Mouse (Mus musculus) kidney, embryonic 16.5 days (tissue): Measurements from ENCODE around the gene Trpt1. TPM values are rescaled to one million over a fixed set of nuclear protein-coding genes. Genes with fewer than 3 reads are reported as not detected.

Experiments
- ATAC-seq: fragments of 200-750 bp; cut with Nextera tagmentation; 2 replicates; pipeline ENCODE4 v1.8.0; 2017; ENCODE audit warnings: moderate TSS enrichment; ENCODE audit not compliant: low FRiP score, low TSS enrichment
- H3K27ac ChIP-seq: fragments of 300-500 bp; sonication (generic); 2 replicates; pipeline ENCODE4 v1.5.1; 2014; ENCODE audit warnings: low read length
- H3K27me3 ChIP-seq: fragments of 300-500 bp; sonication (generic); 2 replicates; pipeline ENCODE4 v1.6.1; 2014; ENCODE audit warnings: low read length, control low read depth, mixed read lengths; ENCODE audit not compliant: insufficient read depth
- H3K36me3 ChIP-seq: fragments of 300-500 bp; sonication (generic); 2 replicates; pipeline ENCODE4 v1.6.1; 2014; ENCODE audit warnings: low read length, control low read depth, mixed read lengths; ENCODE audit not compliant: insufficient read depth
- H3K4me1 ChIP-seq: fragments of 300-500 bp; sonication (generic); 2 replicates; pipeline ENCODE4 v1.6.1; 2014; ENCODE audit warnings: low read length, control low read depth, mixed read lengths; ENCODE audit not compliant: insufficient read depth
- H3K4me2 ChIP-seq: fragments of 300-500 bp; sonication (generic); replicated peaks from 2 replicates; pipeline ENCODE4 v1.6.1; 2014; ENCODE audit warnings: low read depth, low read length
- H3K4me3 ChIP-seq: fragments of 300-500 bp; sonication (generic); 2 replicates; pipeline ENCODE4 v1.5.1; 2014; ENCODE audit warnings: mild to moderate bottlenecking, low read length
- H3K9ac ChIP-seq: fragments of 300-500 bp; sonication (generic); replicated peaks from 2 replicates; pipeline ENCODE4 v1.6.1; 2014; ENCODE audit warnings: low read length
- H3K9me3 ChIP-seq: fragments of 300-500 bp; sonication (generic); 2 replicates; pipeline ENCODE4 v1.6.1; 2016; ENCODE audit warnings: low read length, control low read depth
- WGBS: fragments of 180-500 bp; shearing (Covaris S2); extraction: QIAGEN DNeasy Blood & Tissue Kit; methylation state at CpG from one replicate; pipeline ENCODE4 v1.1.7; 2014; 5-methylcytosine and 5-hydroxymethylcytosine counted together
- polyA plus RNA-seq: library from polyadenylated mRNA; unstranded; fragments of >200 nt; fragmentation: Nextera tagmentation; extraction: Ambion mirVana; gene quantifications from 2 replicates; pipeline ENCODE4 v1.2.1, GENCODE M21; 2015

Gene Trpt1
- polyA plus RNA-seq, 1 experiment from 2014 or later = 13.1 TPM

DNA sequence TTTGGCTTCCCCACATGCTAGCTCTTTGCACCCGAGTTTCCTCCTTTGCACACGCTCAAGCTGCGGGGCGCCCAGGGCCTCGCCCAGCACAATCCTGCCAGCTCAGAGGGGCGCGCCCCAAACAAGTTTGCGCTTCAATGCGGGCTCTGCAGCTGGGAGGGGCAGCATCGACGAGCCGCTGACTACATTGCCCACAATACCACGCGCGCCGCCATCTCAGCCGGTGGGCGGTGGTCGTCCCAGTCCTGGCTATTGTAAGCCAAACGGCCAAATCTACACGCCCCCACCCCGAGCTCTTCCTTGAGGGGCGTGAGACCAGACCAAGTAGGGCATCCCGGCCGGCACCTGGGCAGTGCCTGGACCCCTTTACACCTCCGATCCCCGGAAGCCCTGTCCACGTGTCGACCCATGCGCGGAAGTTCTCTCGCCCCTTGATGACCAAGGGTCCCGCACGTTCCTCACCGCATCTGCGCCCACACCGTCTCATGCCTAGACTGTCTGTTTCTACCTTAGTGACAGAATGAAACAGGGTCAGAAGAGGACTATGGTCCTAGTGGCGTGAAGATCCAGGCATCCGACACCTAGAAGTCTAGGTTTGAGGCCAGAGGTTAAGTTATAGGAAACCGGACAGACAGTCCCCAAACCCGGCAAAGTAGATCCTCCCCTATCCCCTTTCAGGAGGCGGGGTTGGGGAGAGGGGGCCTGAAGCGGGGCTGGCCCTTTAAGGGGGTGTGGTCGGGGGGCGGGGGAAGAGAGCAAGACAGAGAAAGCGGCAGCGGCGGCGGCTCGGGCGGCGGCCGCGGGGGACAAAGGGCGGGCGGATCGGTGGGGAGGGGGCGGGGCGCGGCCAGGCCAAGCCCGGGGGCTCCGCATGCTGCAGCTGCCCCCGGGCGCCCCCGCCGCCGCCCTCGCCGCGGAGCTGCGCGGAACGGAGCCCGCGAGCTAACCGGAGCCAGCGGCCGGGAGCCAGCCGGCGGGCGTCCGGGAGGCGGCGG, 21.4 kb upstream of the Trpt1 start, which contains the start of gene Ppp1r14b:
Ppp1r14b (plus strand) TSS at position 758 of the 995 bp plus-strand sequence.
- H3K4me2 ChIP-seq = peak within 1 kb of the TSS; percentile 90
- peaks cover 12% of the 10 kb centered on the region; the same call in 1 of the 2 replicates for H3K36me3 ChIP-seq
- peak within 1 kb of the TSS; percentile 85 for H3K9ac ChIP-seq
- ATAC-seq = peak; percentile 55
- peaks cover 64% of the 10 kb centered on the region for H3K4me1 ChIP-seq
- no peaks in the 10 kb centered on the region for H3K9me3 ChIP-seq
- H3K27ac ChIP-seq = peak within 1 kb of the TSS; percentile 90
- no peaks in the 10 kb centered on the region for H3K27me3 ChIP-seq
- under 1% methylated on average over 64 of the region's 84 CpGs for WGBS
- H3K4me3 ChIP-seq = peak within 1 kb of the TSS; percentile 81

DNA sequence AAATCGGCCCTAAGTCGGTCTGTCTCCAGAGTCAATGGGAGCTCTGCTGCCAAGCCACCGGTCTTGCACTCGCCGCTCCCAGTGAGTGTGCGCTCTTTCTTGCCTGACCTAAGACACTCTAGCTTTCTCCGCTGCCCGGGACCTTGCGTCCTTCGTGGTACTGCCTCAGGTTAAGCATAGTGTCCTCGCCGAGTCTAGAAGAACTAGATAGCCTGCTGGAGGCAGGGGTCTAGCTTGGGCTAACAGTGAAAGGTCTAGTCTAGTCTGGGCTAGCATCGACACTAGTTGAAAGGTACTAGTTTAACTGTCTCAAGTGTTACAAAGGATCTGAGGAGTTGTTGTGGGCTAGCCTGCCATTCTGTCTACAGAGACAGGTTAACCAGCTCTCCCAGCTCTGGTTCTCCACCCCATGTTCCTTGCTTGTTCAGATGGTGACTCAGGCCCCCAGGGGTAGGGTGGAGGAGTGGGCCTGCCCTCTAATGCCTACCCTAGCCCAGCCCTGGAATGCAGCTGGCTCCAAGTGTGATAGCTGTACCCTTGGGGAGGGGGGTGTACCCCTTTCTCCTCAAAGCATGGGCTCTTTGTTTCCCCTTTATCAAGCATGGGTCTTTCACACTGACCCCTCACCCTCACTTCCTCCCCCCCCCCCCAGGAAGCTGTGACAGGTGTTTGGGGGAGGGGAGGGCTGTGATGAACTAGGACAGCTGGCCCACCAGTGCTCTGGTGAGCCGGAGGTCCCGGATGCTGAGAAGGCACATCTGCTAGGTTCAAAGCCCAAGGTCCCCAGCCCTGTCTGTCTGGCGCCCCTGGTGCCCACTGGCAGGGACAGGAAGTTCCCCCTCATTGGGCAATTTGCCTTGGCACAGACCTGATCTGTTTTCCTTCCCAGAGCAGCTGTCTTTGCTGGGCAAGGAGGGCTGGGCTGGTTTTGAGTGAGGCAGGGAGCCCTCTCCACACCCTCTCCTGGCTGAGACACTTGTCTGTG, 20.1 kb upstream of the Trpt1 start, which contains the start of gene Plcb3:
Plcb3 (minus strand) TSS at position 934 of the 985 bp plus-strand sequence.
- H3K9ac ChIP-seq = peak within 1 kb of the TSS; percentile 85
- H3K27me3 ChIP-seq = no peaks in the 10 kb centered on the region
- peak within 1 kb of the TSS; percentile 81 for H3K4me3 ChIP-seq
- no peaks in the 10 kb centered on the region for H3K9me3 ChIP-seq
- WGBS = 0% methylated on average over 16 of the region's 16 CpGs
- H3K36me3 ChIP-seq = peaks cover 12% of the 10 kb centered on the region; the same call in 1 of the 2 replicates
- no peak for ATAC-seq
- H3K27ac ChIP-seq = peak within 1 kb of the TSS; percentile 90
- peaks cover 54% of the 10 kb centered on the region for H3K4me1 ChIP-seq
- H3K4me2 ChIP-seq = peak within 1 kb of the TSS; percentile 90

DNA sequence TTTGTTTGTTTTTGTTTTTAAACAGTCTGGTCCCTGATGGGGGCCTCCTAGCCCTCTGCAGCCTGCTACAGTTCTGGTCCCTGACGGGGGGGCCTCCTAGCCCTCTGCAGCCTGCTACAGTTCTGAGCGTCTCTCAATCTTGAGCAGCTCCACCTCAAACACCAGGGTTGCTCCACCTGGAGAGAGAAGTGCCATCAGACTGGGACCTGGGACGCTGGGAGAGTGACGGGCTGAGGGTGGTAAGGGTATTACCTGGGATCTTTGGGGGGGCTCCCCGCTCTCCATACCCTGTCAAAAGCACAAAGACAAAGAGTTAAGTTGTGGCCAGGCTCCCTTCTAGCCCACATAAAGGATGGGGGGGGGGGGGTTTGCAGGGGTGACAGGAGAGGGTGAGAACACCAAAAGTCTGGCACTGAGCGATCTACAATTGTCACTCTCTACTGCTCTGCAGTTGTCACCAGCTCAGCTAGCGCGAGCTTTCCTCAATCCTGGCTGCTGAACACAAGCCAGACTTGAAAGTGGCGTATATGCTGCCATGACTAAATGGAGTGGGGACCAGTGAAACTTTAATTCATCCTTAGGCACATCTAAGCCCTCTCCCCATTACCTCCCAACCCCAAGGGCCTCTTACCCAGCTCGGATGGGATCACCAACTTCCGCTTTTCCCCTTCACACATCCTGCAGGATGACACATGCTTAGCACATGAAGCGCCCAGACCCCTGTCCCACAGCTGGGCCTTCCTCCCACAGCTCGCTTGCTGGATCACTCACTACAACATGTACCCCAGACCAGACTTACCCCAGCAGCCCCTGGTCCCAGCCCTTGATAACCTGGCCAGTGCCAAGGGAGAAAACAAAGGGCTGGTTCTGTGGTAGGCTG, 17.9 kb upstream of the Trpt1 start:
- Histone ChIP-seq H3K27me3 (no peaks in the 10 kb centered on the region), H3K9me3 (no peaks in the 10 kb centered on the region), H3K9ac (0 out of 2 replicates have a peak overlapping the region, but pooled peaks have one; percentile 13), H3K4me1 (peaks cover 46% of the 10 kb centered on the region), H3K27ac (no peak overlapping the region), H3K36me3 (peaks cover 20% of the 10 kb centered on the region), H3K4me2 (peak overlapping the region; percentile 84; the same call in 1 of the 2 replicates), H3K4me3 (no peak overlapping the region; the same call in 1 of the 2 replicates)
- ATAC-seq = no peak
- WGBS = 81% methylated on average over 13 of the region's 13 CpGs

DNA sequence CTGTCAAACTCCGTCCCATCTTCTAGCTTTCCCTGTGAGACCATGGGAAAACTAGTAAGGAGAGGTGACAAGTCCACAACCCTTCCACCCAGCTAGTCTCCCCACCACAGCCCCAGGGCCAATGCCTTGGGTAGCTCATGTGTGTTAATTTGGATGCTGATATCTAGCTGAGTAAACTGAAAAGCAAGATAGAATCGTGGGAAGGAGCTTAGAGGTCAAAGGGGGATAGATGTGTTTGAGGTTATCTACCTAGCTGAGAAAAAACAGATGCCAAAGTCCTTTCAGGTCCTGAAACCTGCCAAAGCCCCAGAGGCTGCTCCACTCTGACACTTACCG, 17.3 kb upstream of the Trpt1 start:
- Histone ChIP-seq H3K9me3 (no peaks in the 10 kb centered on the region), H3K4me1 (peaks cover 46% of the 10 kb centered on the region), H3K4me2 (peak overlapping the region; percentile 84), H3K9ac (peak overlapping the region; percentile 74), H3K27me3 (no peaks in the 10 kb centered on the region), H3K4me3 (peak overlapping the region; percentile 72), H3K27ac (peak overlapping the region; percentile 85), H3K36me3 (peaks cover 20% of the 10 kb centered on the region)
- 40% methylated on average over 3 of the region's 3 CpGs for WGBS
- ATAC-seq = no peak

DNA sequence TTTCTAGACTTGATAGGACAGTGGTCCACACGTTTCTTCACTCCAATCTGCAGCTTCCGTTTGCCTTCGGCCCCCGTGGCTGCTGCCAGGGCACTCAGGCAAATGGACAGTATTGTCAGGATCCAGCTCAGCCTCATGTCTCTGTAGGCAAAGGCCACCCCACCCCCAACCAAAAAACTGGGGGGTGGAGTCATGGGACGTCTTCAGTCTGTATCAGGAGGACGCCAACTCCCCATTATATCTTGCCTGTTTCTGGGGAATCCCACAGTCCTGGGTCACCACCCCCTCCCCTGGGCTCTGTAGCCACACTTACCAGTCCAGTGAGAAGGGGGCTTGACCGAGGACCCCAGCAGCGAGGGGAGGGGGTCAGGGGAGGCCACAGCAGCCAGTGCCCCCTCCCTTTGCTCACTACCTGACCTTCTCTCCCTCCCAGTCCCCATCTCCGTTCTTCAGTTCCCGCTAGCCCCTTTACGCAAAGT, 16.9 kb upstream of the Trpt1 start:
- H3K4me2 ChIP-seq = peak overlapping the region; percentile 84
- peaks cover 22% of the 10 kb centered on the region for H3K36me3 ChIP-seq
- H3K9me3 ChIP-seq = no peaks in the 10 kb centered on the region
- H3K27ac ChIP-seq = peak overlapping the region; percentile 85
- peak overlapping the region; percentile 72 for H3K4me3 ChIP-seq
- peaks cover 41% of the 10 kb centered on the region for H3K4me1 ChIP-seq
- H3K9ac ChIP-seq = peak overlapping the region; percentile 74
- 6% methylated on average over 10 of the region's 11 CpGs for WGBS
- no peaks in the 10 kb centered on the region for H3K27me3 ChIP-seq
- no peak for ATAC-seq

DNA sequence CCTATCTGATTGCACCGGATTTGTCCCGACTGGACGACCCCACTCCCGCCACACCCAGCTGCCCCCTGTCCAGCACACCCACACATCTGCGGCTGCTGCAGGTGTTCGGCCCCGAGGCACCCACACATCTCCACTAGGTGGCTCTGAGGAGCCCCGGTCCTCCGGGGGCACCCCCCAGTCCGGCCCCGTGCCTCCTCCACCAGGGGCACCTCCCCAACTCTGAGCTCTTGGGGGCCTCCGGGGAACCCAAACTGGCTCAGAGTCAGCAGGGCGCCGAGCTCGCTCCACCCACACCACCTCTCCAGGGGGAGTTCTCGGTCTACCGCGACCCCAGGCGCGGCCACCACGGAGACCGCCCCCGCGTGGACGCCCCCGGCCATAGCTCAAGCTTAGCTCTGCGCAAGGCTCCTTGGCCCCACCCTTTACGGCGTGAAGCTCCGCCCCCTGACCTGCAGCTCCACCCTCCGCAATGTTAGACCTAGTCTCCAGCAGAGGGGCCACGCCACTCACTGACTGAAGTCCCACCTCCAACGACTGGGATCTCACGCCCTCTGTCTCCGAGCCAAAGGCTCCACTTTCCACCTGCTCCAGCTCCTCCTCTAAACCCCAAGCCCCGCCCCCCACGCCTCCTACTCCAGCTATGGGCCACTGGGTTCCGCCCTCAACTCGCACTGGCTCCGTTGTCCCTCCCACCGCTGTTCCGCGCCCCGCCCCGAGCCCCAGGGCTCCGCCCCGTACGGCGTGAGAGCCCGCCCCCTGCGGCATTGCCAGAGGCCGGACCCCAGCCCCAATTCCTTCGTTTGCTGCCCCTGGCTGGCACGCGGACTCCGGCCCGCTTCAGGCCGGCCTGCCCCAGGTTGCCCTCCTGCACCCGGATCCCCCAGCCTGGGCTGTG, 16.2 kb upstream of the Trpt1 start:
- Histone ChIP-seq H3K27ac (peak overlapping the region; percentile 95), H3K27me3 (no peaks in the 10 kb centered on the region), H3K4me2 (peak overlapping the region; percentile 84), H3K4me1 (peaks cover 41% of the 10 kb centered on the region), H3K9ac (peak overlapping the region; percentile 88), H3K4me3 (peak overlapping the region; percentile 72), H3K36me3 (peaks cover 26% of the 10 kb centered on the region), H3K9me3 (no peaks in the 10 kb centered on the region)
- WGBS = under 1% methylated on average over 57 of the region's 59 CpGs
- peak; percentile 93 for ATAC-seq

DNA sequence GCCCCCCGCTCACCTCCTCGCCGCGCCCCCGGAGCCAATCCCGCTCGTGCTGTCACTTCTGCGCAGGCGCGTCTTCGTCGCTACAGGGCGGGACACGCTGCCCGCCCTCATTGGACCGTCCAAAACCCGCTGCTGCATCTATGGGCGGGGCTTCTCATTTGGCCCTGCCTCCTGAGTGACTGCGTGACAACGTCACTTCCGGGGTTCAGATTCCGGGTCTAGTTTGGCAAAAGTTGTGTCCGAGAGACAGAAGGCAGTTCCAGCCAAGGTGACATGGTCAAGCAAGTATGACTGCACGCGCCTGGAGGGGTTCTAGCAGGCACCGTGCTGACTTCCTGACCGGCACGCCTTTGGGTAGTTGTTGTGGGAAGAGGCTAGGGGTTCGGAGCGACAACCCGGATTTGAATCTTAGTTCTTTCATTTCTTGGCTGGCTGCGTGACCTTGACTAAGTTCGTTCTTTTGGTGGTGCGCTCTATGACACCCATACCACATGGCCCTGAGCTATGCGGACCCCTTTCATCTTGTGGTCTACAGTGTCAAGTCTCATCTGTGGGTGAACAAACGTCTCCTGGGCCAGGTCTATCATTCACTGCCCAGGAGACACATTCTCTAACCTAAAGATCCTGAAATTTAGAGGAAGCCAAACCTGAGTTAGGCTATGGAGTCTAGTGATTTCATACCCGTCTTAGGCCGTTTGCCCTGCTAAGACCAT, 15.4 kb upstream of the Trpt1 start, which contains the start of gene Fkbp2:
Fkbp2 (minus strand) TSS at position 121 of the 713 bp plus-strand sequence.
- Histone ChIP-seq H3K36me3 (peaks cover 34% of the 10 kb centered on the region), H3K4me3 (peak within 1 kb of the TSS; percentile 72), H3K27me3 (no peaks in the 10 kb centered on the region), H3K9me3 (no peaks in the 10 kb centered on the region), H3K27ac (peak within 1 kb of the TSS; percentile 95), H3K4me2 (peak within 1 kb of the TSS; percentile 84), H3K4me1 (peaks cover 41% of the 10 kb centered on the region), H3K9ac (peak within 1 kb of the TSS; percentile 88)
- WGBS = 2% methylated on average over 38 of the region's 38 CpGs
- ATAC-seq = peak; percentile 90
